Mouse (Mus musculus): ENCODE measurements around the gene Lrrk2.
"Not testable (repeated sequence)": the region's sequence is repeated elsewhere in the genome, so short reads cannot be mapped to it uniquely, and the experiment has no call there.

Lrrk2 gene

GRCm38 (mm10) chr15:91864130-91864529 is 191.2 kb downstream of the Lrrk2 start:
- not testable (repeated sequence) for DNase-seq
